Mouse (Mus musculus) neural tube, postnatal 0 days (tissue): ENCODE data around the gene Csnk1g2. TPM values are rescaled to one million over a fixed set of nuclear protein-coding genes. Genes with fewer than 3 reads are reported as not detected.

Source experiments
- microRNA-seq: library from miRNA; unstranded; fragments of <30 nt; microRNA quantifications from one replicate; pipeline ENCODE4, GENCODE M21; 2016
- polyA plus RNA-seq: library from polyadenylated mRNA; unstranded; fragments of >200 nt; fragmentation: Nextera tagmentation; extraction: Ambion mirVana; gene quantifications from 2 replicates; pipeline ENCODE4 v1.2.1, GENCODE M21; 2015

Gene Csnk1g2
- 97.4 and 99.0 TPM in 2 replicates for polyA plus RNA-seq

DNA sequence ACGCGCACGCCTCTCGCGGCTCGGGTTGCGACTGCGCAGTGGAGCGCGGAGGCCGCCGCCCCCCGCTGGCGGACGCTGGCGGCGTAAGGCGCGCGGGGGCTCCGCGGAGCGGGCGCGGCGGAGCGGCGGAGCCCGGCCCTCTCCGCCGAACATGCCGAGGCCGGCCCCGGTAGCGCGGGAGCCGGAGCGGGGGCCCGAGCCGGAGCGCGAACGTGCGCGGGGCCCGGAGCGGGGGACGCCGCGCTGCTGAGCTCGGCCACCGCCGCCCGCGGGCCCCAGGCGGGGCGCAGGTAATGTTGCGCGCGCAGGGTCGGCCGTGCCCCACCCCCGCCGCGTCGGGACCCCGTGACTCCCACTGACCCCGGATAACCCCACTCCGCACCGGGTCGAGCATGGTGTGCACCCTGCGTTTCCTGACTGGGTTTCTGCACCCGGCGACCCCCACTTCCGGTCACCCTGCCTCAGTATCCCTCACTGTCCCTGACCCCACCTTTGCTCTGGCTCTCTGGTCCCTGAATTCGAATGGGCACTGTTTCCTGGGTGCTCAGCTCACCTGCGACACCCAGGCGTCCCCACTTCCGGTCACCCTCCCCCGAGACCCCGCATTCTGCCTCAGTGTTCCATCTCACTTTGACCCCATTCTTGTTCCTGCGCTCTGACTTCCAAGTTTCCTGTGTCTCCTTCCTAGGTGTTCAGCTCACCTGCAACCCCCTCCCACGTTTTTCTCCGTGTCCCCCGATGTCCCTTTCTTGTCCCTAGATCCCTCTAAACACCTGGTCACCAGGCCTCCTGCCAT is at the start of gene Csnk1g2:
Gene Csnk1g2, plus strand, starts transcription at position 178 of the 796 bp plus-strand sequence.

DNA sequence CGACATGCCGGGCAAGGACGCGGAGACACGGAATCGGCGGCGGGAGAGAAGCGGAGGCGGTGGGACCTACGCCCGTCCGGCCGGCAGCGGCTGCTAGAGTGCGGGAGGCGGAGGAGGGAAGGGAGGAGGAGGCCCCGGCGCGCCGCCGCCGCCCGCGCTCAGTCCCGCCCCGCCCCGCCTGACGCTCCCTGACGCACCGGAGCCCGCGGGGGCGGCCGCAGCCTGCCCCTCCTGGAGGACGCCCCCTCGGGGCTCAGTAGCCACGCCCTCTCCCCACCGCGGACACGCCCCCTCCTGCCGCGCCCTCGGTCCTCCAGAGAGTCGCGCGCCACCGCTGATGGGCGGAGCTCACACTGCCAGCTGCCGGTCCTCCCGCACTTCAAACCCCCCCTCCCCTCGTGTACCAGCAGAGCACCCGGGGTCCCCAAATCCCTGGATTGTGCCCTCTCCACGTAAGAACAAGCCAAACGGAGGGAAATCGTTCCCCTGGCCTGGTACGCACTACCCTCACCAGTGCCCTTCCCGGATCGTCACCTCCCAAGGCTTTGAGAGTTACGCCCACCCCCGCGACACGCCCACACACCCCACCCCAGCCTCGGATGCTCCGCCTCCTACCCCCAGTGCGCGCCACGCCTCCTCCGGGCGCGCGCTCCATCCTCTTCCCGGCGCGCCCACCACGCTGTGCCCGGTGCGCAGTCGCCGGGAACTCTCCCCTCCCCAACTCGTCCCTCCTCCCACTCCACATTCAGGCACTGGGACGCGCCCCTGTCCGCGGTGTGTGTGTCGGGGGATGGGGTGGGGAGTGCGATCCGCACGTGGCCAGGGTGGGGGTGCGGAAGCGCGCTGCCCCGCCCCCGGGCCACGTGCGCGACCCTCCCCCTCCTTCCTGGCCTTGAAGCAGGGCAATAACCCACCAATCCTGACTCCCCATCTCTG is 45.2 kb upstream of the Csnk1g2 start, which contains the start of gene Klf16:
Gene Klf16, minus strand, starts transcription at position 127 of the 936 bp plus-strand sequence.

DNA sequence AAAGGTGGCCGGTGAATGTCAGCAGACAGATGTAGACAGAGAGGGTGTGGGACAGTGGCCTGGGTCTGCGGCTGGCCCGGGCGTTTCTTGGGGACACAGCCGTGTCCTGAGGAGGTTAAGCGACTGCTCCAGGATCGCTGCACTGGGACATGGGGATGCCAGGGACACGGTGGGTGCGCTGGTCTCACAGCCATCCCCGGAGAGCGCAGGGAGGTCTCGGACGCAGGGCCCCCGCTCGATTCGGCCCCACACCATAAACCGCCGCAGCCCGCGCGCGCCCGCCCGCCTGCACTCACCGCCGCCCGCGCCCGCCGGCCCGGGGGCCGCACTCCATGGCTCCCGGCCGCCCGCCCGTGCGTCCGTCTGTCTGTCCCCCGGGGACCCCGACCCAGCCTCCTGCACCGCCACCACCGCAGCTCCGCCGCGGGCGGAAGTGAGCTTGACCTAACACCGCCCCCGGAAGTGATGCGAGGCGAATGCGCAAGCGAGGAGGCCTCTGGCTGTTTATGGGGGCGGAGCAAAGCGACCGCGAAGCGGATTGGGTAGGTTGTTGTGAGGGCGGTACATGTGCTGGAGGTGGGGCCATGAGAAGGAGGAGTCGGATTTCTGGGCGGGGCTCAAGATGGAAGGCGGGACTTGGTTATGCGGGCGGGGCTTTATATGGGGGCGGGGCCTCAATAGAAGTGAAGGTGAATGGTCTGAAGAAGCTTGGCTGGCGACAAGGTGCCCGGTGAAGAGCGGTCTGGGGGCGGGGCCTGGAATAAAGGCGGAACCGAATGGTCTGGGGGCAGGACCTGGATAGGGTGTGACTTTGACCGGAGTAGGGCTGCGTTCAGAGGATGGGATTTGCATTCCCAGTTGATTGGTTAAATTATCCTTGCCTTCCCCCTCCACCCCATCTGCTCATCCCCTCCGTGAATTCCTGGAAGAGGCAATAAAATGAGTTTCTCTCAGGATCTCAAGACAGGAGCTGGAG is 32.5 kb upstream of the Csnk1g2 start, which contains the start of gene Abhd17a:
Gene Abhd17a, minus strand, starts transcription at position 463 of the 976 bp plus-strand sequence.

DNA sequence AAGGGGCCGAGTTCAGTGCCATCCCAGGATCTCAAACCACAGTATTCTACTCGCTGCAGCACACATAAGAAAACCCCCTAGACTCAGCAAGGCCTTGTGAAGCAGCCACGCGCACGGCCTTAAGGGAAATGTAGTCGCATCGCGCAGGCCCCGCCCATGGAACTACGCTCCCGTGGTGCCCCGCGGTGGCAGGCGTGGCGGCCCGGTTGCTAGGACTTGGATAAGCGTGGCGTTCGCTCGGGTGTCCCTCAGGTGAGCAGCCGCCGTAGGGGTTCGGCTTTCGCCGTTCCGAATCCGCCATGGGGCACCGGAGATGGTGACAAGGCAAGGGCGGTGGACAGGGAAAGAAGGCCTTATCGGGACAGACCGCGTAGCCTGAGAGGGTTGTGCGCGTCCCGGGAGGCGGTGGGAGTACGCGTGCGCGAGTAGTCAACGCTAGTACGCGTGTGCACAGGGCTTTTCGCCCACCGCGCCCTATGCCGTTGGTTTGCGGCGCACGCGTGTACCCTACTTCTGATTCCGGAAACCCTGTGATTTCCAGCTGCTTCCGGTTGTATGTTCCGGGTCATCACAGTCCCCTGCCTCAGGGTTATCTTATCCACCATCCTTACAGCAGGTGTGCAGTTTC is 19.8 kb upstream of the Csnk1g2 start, which contains the start of the genes Scamp4 and Adat3:
Gene Scamp4, plus strand, starts transcription at position 175 of the 628 bp plus-strand sequence.
Gene Adat3, plus strand, starts transcription at position 183 of the 628 bp plus-strand sequence.

DNA sequence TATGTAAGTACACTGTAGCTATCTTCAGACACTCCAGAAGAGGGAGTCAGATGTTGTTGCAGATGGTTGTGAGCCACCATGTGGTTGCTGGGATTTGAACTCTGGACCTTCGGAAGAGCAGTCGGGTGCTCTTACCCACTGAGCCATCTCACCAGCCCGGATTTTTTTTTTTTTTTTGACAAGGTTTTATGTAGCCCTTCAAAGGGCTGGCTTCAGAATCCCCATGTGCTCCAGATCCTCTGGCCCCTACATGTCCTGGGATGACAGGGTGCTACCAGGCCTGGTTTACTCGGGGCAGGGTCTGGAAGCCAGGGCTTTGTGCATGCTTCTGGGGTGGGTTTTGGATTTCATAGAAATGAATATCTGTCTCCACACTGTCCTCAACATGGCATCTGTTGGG is 16.9 kb upstream of the Csnk1g2 start, which contains the start of gene Gm49322:
Gene Gm49322, plus strand, starts transcription at position 301 of the 400 bp plus-strand sequence.

DNA sequence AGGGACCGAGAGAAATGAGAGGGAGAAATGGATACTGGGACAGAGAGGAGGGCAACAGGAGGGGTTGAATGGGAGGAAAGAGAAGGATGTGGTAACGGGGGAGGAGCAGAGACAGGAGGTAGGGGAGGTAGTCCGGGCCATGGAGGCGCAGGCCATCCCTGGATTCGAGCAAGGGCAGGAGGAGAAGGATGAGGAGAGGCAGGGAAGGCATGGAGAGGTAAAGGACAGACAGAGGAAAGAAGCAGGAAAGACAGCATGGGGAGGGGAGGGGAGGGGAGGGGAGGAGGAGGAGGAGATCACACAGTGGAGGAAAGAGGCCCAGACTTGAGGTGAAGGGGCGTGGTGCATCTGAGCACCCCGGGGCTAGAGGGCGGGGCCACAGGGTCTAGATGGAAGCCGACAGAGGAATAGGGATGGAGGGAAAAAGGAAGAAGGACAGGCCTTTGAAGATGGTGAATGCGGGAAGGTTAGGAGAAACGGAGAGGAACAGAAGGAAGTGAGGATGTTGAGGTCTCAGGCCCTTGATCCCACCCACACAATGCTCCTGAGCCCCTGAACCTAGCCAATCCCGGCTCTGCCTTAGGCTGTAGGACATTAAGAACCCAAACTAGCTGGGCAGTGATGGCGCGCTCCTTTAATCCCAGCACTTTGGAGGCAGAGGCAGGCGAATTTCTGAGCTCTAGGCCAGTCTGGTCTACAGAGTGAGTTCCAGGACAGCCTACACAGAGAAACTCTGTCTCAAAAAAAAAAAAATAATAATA is 34.4 kb downstream of the Csnk1g2 start, which contains the start of gene Btbd2:
Gene Btbd2, minus strand, starts transcription at position 209 of the 761 bp plus-strand sequence.

DNA sequence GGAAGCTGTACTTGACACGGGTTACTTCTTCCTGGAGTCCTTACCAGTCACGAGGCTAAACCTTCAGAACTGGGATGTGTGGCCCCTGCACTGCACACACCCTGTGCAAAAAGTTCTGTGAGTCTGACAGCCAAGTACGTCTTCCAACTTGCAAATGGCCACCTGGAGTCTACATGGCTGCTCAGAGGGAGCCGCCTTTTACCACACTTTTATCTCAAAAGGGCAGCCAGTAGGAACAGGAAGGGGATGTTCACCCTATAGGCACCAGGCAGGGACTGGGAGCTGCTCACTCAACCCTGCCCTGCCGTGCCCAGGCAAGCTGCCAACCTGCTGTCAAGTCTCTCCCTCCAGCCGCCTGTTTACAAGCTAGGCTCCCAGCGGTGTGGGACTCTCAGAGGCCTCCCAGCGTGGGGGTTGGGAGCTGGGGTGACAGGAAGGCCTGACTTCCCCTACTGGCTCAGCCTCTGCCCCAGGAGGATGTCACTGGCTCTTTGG is 55.4 kb downstream of the Csnk1g2 start, which contains the start of gene Mknk2:
Gene Mknk2, minus strand, starts transcription at position 171 of the 495 bp plus-strand sequence.

Small RNA genes within 50 kb of the gene (microRNA-seq; reads per million reads assigned to microRNA genes)
- gene Mir6912 = not detected

Other genes with a start within 250 kb of the Csnk1g2 start
- gene Mex3d, start 235.2 kb upstream of the Csnk1g2 start, polyA plus RNA-seq = 13.1 and 15.0 TPM in 2 replicates
- gene Mbd3, start 223.3 kb upstream of the Csnk1g2 start, polyA plus RNA-seq = 161 and 183 TPM in 2 replicates
- 1,108 and 1,127 TPM in 2 replicates for gene Uqcr11, start 216.0 kb upstream of the Csnk1g2 start, polyA plus RNA-seq
- 28.8 and 32.2 TPM in 2 replicates for gene Tcf3, start 189.2 kb upstream of the Csnk1g2 start, polyA plus RNA-seq
- gene Onecut3, start 128.0 kb upstream of the Csnk1g2 start, polyA plus RNA-seq = 0.34 and 0.56 TPM in 2 replicates
- gene Atp8b3, start 83.7 kb upstream of the Csnk1g2 start, polyA plus RNA-seq = 0.65 and 1.3 TPM in 2 replicates
- gene Rexo1, start 61.3 kb upstream of the Csnk1g2 start, polyA plus RNA-seq = 23.8 and 28.1 TPM in 2 replicates
- 6.8 and 7.9 TPM in 2 replicates for gene Klf16, start 45.5 kb upstream of the Csnk1g2 start, polyA plus RNA-seq
- 231 and 233 TPM in 2 replicates for gene Abhd17a, start 32.5 kb upstream of the Csnk1g2 start, polyA plus RNA-seq
- gene Scamp4, start 20.0 kb upstream of the Csnk1g2 start, polyA plus RNA-seq = 73.3 and 73.4 TPM in 2 replicates
- gene Adat3, start 20.0 kb upstream of the Csnk1g2 start, polyA plus RNA-seq = 3.3 and 5.1 TPM in 2 replicates
- gene Gm49322, start 16.8 kb upstream of the Csnk1g2 start, polyA plus RNA-seq = 1.1 and 1.5 TPM in 2 replicates
- 115 and 116 TPM in 2 replicates for gene Btbd2, start 34.2 kb downstream of the Csnk1g2 start, polyA plus RNA-seq
- 39.0 and 43.5 TPM in 2 replicates for gene Mknk2, start 55.3 kb downstream of the Csnk1g2 start, polyA plus RNA-seq
- gene Mob3a, start 79.1 kb downstream of the Csnk1g2 start, polyA plus RNA-seq = 38.3 and 41.4 TPM in 2 replicates
- gene Izumo4, start 79.3 kb downstream of the Csnk1g2 start, polyA plus RNA-seq = 42.0 and 58.3 TPM in 2 replicates
- gene Ap3d1, start 119.4 kb downstream of the Csnk1g2 start, polyA plus RNA-seq = 107 and 110 TPM in 2 replicates
- 11.0 and 15.3 TPM in 2 replicates for gene Dot1l, start 132.4 kb downstream of the Csnk1g2 start, polyA plus RNA-seq
- 44.2 and 49.1 TPM in 2 replicates for gene Sf3a2, start 175.4 kb downstream of the Csnk1g2 start, polyA plus RNA-seq
- 108 and 123 TPM in 2 replicates for gene Plekhj1, start 175.8 kb downstream of the Csnk1g2 start, polyA plus RNA-seq
- 0.21 and 0.27 TPM in 2 replicates for gene Amh, start 182.4 kb downstream of the Csnk1g2 start, polyA plus RNA-seq
- 2.4 and 2.7 TPM in 2 replicates for gene Jsrp1, start 190.7 kb downstream of the Csnk1g2 start, polyA plus RNA-seq
- 1,152 and 1,281 TPM in 2 replicates for gene Oaz1, start 203.8 kb downstream of the Csnk1g2 start, polyA plus RNA-seq
- gene Lingo3, start 221.2 kb downstream of the Csnk1g2 start, polyA plus RNA-seq = 28.9 and 30.1 TPM in 2 replicates
- 271 and 277 TPM in 2 replicates for gene Lsm7, start 232.4 kb downstream of the Csnk1g2 start, polyA plus RNA-seq
- gene Sppl2b, start 232.4 kb downstream of the Csnk1g2 start, polyA plus RNA-seq = 79.8 and 90.2 TPM in 2 replicates
- gene Tmprss9, start 249.0 kb downstream of the Csnk1g2 start, polyA plus RNA-seq = 0.10 and 0.27 TPM in 2 replicates